Mouse (Mus musculus) right cerebral cortex, postnatal 4 days (tissue): ENCODE data around the gene Orc6.

ENCODE experiments used
- DNase-seq: peaks from one replicate; pipeline ENCODE4 v3.0.0-alpha.2; 2022

Gene Orc6

DNA sequence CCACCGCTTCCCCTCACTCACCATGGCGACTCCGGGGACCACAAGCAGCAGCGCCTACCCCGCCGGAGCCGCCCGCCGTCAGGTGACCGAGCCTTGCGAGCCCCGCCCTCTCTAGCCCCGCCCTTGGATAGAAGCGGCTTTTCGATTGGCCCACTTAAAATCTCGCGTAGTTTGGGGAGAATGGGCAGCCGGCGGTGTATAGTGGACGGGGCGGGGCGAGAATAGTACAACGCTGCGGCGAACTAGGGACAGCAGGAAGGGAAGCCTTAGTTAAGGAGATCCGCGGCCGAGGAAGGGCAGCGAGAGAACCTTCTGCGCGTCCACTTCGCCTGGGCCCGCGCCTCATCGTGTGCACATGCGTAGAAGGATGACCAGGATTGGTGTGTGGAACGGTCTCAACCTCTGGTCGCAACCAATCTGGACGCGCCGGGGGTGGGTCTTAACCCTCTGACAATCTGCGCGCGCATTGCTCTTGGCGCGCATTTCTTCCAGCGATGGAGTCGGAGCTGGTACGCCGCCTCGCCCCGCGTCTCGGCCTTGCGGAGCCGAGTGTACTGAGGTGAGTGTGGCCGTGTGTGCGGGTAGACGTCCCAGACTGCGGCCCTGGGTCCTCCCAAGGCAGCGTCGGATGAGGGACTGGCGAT lies at the start of gene Orc6, which contains the start of gene Vps35:
Gene Orc6, plus strand, starts transcription at position 199 of the 644 bp plus-strand sequence.
Gene Vps35, minus strand, starts transcription at position 369 of the 644 bp plus-strand sequence.
- DNase-seq = peak; percentile 98

DNA sequence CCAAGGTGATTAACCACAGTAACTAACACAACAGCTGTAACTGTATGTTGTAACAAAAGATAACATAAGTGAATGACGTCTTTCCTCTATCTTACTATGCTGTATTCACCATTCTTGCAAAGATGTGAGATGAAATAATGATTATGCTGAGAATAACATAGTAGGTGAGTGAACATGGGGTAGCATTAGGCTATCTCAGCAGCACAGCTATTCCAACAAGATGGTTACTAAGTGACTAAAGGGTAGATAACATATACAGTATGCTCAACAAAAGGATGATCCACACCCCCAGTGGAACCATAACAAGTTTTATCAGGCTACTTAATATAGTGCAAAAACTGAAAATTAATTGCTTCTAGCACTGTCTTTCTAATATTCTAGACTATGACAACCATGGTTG lies 12.6 kb upstream of the Orc6 start:
- no peak for DNase-seq

DNA sequence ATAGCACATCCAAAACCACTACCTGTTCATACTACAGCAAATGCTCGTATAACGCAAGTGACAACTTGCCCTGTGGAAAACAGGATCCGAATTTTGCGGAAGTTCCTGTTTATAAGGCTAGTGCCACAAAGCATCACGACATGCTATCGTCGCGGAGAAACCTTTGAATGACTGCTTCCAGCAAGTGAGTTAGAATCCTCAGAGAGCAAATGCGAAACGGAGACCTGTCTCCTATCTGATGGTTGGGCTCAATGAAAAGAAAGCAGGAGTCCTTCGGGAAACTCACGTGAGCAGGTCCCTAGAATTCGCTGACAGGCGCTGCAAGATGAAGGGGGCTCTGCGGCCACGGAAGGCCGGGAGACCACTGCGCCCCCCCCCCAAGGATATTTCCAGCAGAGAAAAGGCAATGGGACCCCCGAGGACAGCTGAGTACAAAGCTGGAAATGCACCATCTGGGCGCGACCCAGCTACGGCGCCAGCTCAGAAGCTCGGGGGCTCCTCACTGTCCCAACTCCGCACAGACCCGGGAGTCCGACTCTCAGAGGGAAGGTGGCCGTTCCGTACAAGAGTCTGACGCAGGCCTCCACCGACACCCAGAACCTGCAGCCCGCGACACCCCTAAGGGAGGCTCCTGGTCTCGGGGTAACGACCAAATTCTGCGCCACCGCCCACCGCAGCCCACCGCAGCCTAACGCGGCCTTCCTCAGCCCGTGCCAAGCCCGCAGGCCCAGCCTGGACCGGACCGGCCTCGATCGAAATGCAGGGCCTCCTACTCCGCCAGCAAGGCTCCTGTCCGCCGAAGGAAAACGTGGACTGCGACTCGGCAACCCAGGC lies 615 bp upstream of the Orc6 start:
- no peak for DNase-seq

DNA sequence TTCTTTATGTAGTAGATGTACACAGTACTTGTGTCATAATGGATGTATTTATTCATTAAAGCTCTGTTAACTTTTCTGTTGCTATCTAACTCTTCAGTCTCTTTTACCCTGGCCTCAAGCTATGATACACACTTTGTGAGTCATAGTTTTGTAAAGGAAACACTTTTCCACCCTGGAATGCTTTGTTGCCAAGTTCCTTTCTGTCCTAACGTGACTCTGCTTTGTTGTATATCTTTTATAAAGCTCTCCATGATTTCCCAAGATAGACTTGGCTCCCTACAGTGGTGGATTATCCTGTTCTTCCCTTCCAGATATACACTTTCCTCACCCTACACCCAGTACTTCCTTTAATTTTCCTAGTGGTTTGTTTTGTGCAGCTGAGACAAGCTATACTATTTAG lies 2.5 kb downstream of the Orc6 start:
- no peak for DNase-seq

DNA sequence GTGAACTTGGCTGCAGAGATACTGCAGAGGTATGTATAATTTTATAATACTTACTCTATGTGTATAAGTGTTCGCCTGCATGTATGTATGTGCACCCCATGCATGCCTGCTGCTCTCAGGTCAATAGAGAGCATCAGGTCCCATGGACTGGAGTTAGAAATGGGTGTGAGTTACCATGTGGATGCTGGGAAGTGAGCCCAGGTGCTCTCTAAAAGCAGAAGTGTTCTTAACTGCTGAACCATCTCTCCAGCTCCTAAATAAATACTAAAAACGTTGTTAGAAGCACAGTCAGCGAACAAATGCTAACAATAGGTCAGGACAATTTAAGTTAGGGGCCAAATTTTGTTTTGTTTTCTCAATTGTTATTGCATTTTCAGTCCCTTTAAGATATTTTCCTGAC lies 3.5 kb downstream of the Orc6 start:
- no peak for DNase-seq

DNA sequence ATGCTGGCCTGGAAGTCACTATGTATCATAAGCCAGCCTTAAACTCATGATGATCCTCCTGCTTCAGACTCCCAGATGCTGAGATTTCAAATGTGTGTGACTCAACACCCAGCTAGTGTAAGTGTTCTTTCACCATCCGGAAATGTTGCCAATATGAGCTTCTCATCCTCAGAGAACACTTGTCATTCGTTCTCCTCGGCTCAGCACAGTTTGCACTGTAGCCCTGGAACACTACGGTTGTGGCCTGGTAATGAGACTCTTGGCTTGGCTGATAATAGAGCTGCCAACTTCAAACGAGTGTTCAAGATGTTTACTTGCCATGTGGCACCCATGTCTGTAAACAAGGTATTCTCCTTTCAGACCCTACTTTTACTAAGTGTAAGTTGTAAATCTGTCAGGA lies 4.1 kb downstream of the Orc6 start:
- no peak for DNase-seq

DNA sequence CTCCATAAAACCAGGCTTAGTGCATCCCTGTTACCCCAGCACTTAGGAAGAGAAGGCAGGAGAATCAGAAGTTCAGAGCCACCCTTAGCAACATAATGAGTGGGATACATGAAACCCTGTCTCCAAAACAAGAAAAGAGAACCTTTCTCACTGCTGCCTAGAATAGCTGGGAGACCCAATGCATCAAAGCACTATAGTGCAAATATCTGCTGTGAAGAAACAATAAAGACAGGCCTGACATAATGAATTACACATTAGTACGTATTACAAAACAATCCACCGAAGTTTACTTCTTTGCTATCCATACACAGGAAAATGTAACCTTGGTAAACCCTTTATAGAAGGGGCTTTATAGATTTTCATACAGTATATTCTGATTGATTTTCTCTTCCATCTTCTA lies 9.1 kb downstream of the Orc6 start:
- DNase-seq = no peak

DNA sequence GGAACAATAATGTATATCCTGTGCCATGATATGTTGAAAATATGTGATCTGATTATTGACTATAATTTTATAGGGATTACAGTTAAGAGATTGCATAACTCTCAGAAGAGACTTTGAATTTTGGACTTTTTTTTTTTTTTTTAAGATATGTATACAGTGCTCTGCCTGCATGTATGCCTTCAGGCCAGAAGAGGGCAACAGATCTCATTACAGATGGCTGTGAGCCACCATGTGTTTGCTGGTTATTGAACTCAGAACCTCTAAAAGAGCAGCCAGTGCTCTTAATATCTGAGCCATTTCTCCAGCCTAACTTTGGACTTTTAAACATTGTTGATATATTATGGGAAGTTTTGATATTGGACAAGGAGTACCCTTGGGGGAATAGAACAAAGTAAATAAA lies 12.3 kb downstream of the Orc6 start:
- DNase-seq = no peak

DNA sequence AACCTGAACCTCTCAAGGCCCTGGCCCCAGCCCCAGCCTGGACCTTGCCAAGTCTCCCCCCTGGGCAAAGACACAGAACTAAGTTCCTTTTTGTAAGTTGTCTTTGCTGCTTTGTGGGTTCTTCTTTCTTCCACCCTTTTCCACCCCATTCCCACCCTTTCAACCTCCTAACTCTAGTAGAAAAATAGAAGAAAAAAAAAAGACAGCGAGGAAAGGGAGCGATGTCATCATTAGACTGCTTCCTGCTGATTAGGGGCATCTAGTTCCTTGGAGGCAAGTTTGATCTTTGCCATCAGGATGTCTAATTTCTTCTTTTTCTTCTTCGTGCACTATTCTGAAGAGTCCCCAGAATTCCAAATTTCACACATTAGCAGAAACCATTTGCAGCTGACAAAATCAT lies 13.6 kb downstream of the Orc6 start:
- no peak for DNase-seq

DNA sequence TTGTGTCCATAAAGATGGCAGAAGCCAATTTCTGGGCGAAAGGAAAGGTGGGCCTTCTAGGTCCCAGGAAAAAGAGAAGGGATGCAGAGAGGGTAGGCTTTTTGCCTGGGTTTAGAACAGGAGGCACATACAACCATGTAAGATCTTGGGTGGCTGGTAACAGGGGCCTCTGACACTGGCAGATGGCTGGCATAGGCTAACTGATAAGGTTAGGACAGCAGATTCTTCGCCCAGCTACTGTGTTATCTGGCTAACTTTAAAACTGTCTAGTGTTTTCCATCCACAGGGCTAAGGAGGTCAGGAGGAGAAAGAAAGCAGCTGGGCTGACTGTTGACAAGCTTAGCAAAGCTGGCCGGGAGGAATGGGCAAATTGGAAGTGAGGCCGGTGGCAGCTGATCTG lies 19.1 kb downstream of the Orc6 start:
- DNase-seq = no peak

DNA sequence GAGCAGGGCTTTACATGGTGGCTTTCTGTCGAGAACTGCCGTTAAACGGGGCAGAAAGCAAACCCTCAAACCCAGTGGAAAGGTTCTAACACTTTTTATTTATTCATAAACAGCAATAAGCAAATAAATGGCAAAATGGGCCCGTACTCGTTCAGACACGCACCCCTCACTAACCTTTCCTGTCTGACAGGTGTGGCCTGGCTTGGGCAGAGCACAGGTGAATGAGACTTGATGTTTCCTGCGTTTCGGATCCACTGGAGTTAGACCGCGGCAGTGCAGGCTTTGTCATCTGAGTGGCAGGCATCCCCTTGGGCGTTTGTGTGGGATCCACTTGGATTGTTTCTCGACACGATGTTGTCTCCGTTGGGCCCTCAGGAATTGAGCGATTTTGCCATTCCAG lies 22.5 kb downstream of the Orc6 start:
- DNase-seq = no peak

DNA sequence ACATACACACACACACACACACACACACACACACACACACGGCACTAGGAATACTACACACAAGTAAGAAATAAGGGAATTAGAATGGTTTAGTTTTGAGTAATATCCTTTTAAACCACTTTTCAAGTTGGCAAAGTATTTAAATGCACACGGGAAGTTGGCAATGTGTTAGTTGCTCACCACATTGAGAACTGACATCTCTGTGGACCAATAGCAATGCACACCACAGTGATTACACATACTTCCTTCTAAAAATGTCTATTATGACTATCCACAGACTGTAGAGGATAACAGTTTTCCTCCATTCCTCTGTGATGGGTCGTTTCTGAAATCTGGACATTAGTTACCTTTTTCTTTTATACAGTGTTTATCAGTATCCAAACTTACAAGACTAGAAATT lies 23.7 kb downstream of the Orc6 start:
- no peak for DNase-seq

DNA sequence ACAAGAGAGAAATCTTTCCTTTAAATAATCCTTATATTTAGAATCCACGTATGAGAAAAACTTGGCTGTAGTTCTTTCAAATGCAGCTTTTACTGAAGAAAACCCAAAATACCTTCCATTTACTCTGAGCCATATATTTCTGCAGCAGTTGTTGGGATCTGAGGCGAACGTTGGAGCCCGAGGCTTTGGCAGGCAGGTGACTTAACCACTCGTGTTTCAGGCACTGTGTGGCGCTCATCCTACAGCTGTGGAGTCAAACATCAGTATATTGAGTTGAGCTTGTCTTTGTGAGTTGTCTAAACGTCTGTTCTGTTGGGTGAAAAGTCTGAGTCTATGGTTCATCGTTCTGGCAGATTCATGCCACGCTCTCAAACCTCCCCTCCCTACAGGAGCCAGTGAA lies 27.6 kb downstream of the Orc6 start:
- no peak for DNase-seq

DNA sequence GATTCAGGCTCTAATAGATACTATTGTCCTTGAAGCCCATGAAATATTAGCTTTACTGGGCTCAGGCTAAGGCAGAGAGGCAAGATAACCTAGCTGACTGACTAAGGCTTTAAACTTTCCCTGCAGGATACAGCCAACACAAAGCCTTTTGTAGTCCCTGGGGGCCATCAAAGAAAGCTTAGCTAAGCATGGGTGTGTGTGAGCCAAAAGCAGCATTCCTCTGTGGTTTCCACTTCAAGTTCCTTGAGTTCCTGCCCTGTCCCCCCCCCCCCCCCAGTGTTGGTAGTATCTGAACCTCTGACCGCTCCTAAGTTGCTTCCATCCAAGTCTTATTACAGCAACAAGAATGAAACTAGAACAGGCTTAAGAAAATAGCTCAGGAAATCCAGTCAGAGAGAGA lies 30.1 kb downstream of the Orc6 start:
- no peak for DNase-seq

DNA sequence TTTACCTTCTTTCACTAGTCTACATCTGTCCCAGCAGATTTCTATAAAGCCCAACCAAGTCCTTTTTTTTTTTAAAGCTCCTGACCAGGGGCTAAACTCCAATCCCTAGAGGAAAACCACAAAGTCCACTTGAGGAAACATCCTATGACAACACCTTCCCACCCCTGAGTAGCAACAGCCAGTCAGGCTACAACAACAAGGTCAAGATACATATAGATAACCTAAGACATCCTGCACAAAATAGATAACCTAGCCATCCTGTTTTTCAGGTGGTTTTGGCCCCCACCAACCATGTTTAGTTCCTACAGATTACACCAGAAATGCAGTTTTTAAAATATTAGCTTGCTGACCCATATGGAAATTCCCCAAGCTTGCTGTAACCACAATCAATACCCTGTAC lies 35.7 kb downstream of the Orc6 start:
- no peak for DNase-seq

DNA sequence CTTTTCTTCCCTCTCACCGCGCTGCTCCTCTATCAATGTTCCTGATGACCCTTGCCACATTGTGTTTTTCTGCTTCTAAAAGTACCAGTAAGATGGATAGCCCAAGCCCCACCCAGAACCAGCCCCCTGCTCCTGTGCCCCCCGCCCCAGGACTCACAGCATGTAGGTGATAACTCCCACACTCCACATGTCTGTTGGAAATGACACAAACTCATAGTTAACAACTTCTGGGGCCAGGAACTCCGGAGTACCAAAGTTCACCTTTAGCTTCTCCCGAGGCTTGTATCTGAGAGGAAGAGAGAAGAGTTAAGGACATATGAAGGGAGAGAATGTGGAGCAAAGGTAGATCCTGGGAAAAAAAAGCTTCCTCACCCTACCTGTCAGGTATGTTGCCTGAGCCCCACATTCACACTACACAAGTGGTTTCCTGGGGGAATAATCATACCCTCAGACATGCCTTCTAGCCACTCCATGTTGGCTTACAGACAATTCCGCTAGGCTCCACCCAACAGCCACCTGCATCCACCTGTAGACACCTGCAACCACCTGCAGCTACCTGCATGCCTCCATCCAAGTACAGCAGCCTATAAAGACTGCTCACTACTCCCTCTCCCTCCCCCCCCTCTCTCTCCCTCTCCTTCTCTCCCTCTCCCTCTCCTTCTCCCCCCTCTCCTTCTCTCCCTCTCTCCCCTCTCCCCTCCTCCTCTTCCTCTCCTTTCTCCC lies 36.9 kb downstream of the Orc6 start:
- no peak for DNase-seq

DNA sequence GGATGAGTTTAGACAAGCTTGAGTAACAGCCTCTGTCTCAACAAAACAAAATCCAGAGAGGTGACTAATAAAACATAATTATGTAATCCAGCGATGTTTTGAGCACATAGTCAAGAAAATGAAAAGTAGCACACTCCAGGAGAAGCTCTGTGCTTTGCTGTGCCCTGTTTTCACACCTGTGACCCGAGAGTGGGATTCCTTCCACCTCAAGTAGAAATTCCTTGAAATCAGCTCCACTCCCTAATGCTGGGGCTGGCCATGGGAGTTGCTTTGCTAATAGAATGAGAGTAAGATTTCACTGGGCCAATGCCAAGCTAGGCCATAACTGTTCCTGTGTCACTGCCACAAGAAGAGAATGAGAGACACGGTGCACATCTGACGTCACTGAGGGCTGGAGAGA lies 38.2 kb downstream of the Orc6 start:
- no peak for DNase-seq

DNA sequence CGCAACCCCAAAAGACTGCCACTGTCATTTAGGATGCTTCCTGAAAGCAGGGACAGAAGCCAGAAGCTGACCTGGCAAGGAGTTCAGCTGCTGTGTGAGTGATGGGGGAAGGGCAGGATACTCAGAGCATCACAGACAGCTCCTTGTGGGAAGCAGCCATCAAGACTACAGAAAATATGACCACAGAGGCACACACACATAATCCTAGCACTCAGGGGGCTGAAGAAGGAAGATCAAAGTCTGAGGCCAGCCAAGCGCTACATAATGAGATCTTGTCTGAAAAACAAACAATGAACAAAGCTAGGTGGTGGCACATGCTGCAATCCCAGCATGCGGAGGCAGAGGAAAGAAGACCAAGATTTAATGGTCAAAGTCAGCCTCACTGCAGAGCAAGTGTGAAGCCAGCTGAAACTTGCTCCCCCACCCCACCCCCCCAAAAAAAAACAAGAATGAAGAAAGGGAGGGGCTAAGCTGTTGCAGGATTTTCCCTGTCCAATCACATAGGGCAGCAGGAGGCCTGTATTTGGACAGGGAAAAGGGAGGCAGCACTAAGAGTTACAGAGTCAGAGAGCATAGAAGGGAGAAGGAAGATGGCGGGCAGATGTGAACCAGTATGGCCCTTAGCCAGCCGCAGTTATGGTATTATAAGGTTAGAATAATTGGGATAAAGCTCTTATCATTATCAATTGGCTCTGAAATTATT lies 40.6 kb downstream of the Orc6 start:
- DNase-seq = no peak

DNA sequence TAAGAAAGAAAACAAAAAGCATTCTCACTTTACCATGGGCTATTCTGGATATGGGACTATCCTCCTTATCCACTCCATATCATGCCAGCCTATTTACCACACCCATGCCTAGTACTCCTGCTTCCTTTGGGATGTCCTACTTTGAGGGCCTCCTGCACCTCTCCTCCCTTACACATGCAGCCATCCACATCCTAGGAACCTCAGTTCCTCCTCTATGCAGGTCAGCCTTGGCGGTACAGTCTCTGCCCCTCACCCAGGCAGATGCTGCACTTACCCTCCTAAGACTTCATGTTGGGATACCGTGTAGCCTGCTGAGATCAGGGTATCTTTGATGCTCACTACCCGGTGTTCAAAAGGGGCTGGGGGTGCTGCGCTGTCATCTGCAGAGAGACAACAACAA lies 53.9 kb downstream of the Orc6 start:
- no peak for DNase-seq
